Mouse (Mus musculus) left cerebral cortex, adult 2 months (tissue): ENCODE data around the gene Capn6. TPM values are rescaled to one million over a fixed set of nuclear protein-coding genes. Genes with fewer than 3 reads are reported as not detected.

Experiments
- DNase-seq, 2 experiments: peaks; one replicate each; pipeline ENCODE4 v3.0.0; 2021 to 2022; ENCODE audit warnings: low spot score in 2 of 2, mixed read lengths in 1 of 2; ENCODE audit errors: extremely low spot score in 1 of 2
- H3K27ac ChIP-seq: fragments of 200-600 bp; 2 replicates; pipeline ENCODE4 v1.8.1; 2022
- H3K4me3 ChIP-seq: fragments of 200-600 bp; 2 replicates; pipeline ENCODE4 v1.8.1; 2022
- CTCF ChIP-seq: fragments of 200-600 bp; IDR thresholded peaks from 2 replicates; pipeline ENCODE4 v1.8.1; 2022; ENCODE audit warnings: antibody characterized with exemption, mild to moderate bottlenecking, moderate library complexity
- intact Hi-C: fragments of 180-260 bp; cut with DNase I; formaldehyde crosslinking; loops from one replicate; pipeline ENCODE4 v1.15.1; 2025
- long read RNA-seq, 2 experiments: library from polyadenylated mRNA; stranded (forward); transcript quantifications; one replicate each; pipeline ENCODE4 v2.0.0; 2021; ENCODE audit warnings: borderline mapping rate in 2 of 2
- microRNA-seq, 2 experiments: library from miRNA; unstranded; fragments of <30 nt; microRNA quantifications; one replicate each; pipeline ENCODE4 v1.2.0; 2021
- total RNA-seq, 2 experiments: library from RNA; stranded (reverse); gene quantifications; 2 replicates each; pipeline ENCODE4 v1.2.3; 2021

The Capn6 gene
- 1 to 10 TPM in 1 of 2 experiments, under 1 TPM in 1; 0.84 to 2.1 TPM for total RNA-seq
- long read RNA-seq, experiment 1, partial matches to known transcripts: 0 of 1 reads
- long read RNA-seq, experiment 1, other reads (novel, unspliced or antisense): 0 of 1 reads
- long read RNA-seq, experiment 2: 0 reads

DNA sequence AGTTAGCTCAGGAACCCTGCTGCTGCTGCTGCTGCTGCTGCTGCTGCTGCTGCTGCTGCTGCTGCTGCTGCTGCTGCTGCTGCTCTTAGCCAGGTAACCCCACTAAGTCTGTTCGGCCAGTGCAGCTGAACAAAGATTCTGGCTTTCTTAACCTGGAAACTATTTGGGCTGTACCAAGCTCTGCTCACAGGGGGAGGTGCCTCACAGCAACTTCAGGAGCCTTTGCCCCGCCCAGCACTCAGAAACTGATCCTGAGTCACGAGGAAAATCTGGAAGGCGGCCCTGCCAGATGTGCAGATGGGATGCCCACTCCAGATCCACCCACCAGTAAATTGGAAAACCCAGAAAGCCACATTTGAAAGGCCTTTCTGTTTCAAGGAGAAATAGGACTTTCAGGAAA lies at the start of gene Capn6:
TSS of gene Capn6 (minus strand) at position 203 of the 400 bp plus-strand sequence.
- no peak for DNase-seq
- TF ChIP-seq CTCF: no peak
- no peak within 1 kb of the TSS for H3K27ac ChIP-seq
- no peak within 1 kb of the TSS for H3K4me3 ChIP-seq
- intact Hi-C loops: loop anchor here (10.0 kb wide), 1 partner anchor 168 kb away; no protein-coding TSS in a partner anchor

DNA sequence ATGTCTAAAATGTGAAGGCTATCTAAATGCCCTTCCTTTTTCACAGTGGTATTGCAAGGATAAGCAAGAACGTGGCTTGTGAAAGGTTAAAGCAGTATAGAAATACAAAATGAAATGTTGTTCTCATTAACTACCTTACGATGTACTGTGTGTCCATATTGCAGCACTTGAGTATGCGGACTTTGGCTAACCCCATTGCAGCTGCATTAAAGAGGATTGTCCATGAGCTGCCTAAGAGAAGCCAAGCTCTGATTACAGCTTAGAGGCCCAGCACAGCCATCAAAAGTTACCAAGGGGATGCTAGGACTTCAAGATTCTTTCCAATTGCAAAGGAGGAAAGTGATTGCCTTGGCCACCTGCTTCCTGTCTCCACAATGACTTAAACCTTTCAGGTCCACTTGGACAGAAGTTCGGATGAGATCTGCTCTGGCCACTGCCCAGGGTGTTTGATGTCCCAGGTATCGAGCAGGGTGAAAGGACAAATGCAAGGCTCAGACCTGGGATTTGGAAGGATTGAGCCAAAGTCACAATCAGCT lies 40.0 kb upstream of the Capn6 start:
- intact Hi-C loops: no loop called here
- no peak for DNase-seq
- Histone ChIP-seq H3K4me3 (no peak overlapping the region), H3K27ac (no peak overlapping the region)
- TF ChIP-seq CTCF: no peak

DNA sequence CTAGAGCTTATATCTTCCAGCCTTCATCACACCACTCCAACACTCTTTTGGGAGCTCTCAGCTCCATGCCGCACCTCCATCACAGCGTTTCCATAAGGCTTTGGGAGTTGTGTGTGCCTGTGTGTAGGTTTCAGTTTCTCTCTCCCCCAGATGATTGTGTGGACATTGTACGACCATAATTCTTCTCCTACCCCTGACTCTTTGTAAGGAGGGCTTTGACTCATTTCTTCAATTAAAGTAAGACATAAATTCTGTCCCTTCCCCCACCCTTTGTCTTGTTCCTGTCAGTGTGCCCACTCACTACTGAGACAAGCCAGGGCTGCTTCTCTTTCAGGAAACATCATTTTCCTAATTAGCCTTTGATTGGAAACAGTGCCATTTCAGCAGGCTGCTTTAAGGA lies 24.1 kb upstream of the Capn6 start:
- no peak overlapping the region for H3K4me3 ChIP-seq
- intact Hi-C loops: no loop called here
- H3K27ac ChIP-seq: no peak overlapping the region
- no peak for TF ChIP-seq CTCF
- DNase-seq: no peak

DNA sequence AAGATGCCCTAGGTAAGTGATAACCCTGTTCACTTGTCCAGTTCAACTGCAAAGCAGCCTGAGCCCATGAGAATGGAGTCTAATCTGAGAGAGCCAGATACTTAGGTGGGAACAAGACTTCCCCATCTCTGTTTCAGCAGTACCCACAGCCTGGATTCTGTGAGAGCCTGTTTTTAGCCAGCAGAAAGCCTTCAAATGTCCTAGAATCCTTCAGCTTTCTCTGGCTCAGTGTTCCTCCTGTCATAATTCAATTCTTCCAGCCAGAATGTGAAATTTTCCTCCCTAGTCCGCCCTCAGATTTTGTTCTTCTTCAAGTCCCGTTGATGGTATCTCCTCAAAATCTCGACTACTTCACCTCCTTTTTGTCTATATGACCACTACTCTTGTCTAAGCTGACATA lies 22.8 kb upstream of the Capn6 start:
- DNase-seq: no peak
- Histone ChIP-seq H3K27ac (no peak overlapping the region; the same call in 1 of the 2 replicates), H3K4me3 (no peak overlapping the region)
- intact Hi-C loops: no loop called here
- TF ChIP-seq CTCF: no peak

DNA sequence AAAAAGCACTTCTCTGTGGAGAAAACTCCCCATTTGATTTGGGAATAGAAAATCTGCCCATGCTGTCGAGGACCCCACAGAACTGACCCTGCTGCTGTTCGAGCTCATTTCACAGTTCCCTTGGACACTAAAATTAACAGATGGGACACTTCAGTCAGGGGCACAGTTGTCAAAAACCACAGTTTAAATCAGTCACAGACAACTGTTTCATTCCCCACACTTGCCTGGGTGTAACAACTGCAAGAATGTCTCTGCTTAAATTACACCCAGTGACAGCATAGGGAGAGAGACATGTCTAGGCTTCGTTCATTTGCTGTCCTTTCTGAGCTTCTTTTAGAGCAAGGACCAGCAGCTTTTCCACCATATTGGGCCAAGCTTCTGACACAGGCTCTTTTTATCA lies 19.4 kb upstream of the Capn6 start:
- no peak for DNase-seq
- Histone ChIP-seq H3K4me3 (no peak overlapping the region), H3K27ac (no peak overlapping the region)
- intact Hi-C loops: no loop called here
- TF ChIP-seq CTCF: no peak

- H3K27ac ChIP-seq: no peak overlapping the region
- no peak for TF ChIP-seq CTCF
- DNase-seq: no peak
- H3K4me3 ChIP-seq: no peak overlapping the region
- intact Hi-C loops: loop anchor here (10.0 kb wide), 1 partner anchor 168 kb away; no protein-coding TSS in a partner anchor
Observed at GRCm38 (mm10) chrX:143826521-143826920, 693 bp downstream of the Capn6 start.

DNA sequence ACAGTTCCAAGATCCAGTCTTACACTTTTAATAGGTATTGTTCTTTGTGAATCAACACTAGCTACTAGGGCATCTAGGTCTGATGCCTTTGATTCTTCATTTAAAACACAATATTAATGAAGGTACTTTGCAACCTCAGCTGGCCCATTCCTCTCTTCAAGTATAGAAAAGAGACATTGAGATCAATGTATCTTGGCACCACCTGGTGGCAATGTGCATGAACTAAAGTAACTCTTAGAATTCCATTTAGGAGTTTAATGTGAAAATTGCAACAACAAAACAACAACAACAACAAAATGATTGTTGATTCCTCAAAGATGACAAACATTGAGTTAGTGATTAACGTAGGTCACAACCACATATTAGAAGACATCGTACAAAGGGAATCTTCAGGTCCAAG lies 8.3 kb downstream of the Capn6 start:
- no peak overlapping the region for H3K27ac ChIP-seq
- TF ChIP-seq CTCF: peak; percentile 32
- H3K4me3 ChIP-seq: no peak overlapping the region
- DNase-seq: no peak
- intact Hi-C loops: no loop called here

GRCm38 (mm10) chrX:143815948-143816347 lies 11.3 kb downstream of the Capn6 start:
- TF ChIP-seq CTCF: no peak
- no peak overlapping the region for H3K27ac ChIP-seq
- DNase-seq: no peak
- intact Hi-C loops: no loop called here
- no peak overlapping the region for H3K4me3 ChIP-seq

- no peak for TF ChIP-seq CTCF
- Histone ChIP-seq H3K27ac (no peak overlapping the region), H3K4me3 (no peak overlapping the region)
- DNase-seq: no peak
- intact Hi-C loops: no loop called here
Observed at GRCm38 (mm10) chrX:143762556-143762955, 64.7 kb downstream of the Capn6 start.

Small RNA genes lying within 50 kb of the gene (microRNA-seq; reads per million reads assigned to microRNA genes)
- 0 reads per million in 2 experiments for gene Gm47298

Other genes starting within 250 kb of the Capn6 start
- gene Dcx, start 105.9 kb upstream of the Capn6 start, total RNA-seq: 10 to 100 TPM; 21.0 to 28.5 TPM